Mouse (Mus musculus): ENCODE results near the gene Dusp27. TPM values are rescaled to one million over a fixed set of nuclear protein-coding genes. Genes with fewer than 3 reads are reported as not detected.

Dusp27 gene
- polyA plus RNA-seq, 1 experiment from 2014 or later = 38.2 TPM

GRCm38 (mm10) chr1:166117866-166118639 lies 9.7 kb downstream of the Dusp27 start:
- no peak for DNase-seq (ENCODE audit: low spot score)
- H3K27me3 ChIP-seq (ENCODE audit: insufficient read depth, poor library complexity, severe bottlenecking) = no peaks in the 10 kb centered on the region
- no peak overlapping the region for H3K27ac ChIP-seq
- H3K4me1 ChIP-seq = peaks cover 6% of the 10 kb centered on the region; the same call in 1 of the 2 replicates
- H3K36me3 ChIP-seq = peaks cover 60% of the 10 kb centered on the region
- no peaks in the 10 kb centered on the region for H3K9me3 ChIP-seq
- 78% methylated on average over 13 of the region's 13 CpGs for WGBS
- H3K4me3 ChIP-seq = no peak overlapping the region

- WGBS = 86% methylated on average over 4 of the region's 4 CpGs
- H3K36me3 ChIP-seq = peaks cover 69% of the 10 kb centered on the region
Measured at GRCm38 (mm10) chr1:166115719-166116118, 12.0 kb downstream of the Dusp27 start.

GRCm38 (mm10) chr1:166114986-166115385 lies 12.7 kb downstream of the Dusp27 start:
- no peak overlapping the region for H3K27ac ChIP-seq
- DNase-seq (ENCODE audit: low spot score) = no peak
- peaks cover 74% of the 10 kb centered on the region for H3K36me3 ChIP-seq
- no peaks in the 10 kb centered on the region for H3K27me3 ChIP-seq (ENCODE audit: insufficient read depth, poor library complexity, severe bottlenecking)
- H3K9me3 ChIP-seq = no peaks in the 10 kb centered on the region
- H3K4me3 ChIP-seq = no peak overlapping the region
- 67% methylated on average over 3 of the region's 3 CpGs for WGBS
- no peaks in the 10 kb centered on the region; the same call in 1 of the 2 replicates for H3K4me1 ChIP-seq

More at GRCm38 (mm10) chr1:166115719-166116118, 12.0 kb downstream of the Dusp27 start:
- no peak overlapping the region for H3K27ac ChIP-seq
- H3K9me3 ChIP-seq = no peaks in the 10 kb centered on the region
- H3K4me3 ChIP-seq = no peak overlapping the region
- no peaks in the 10 kb centered on the region; the same call in 1 of the 2 replicates for H3K4me1 ChIP-seq
- H3K27me3 ChIP-seq (ENCODE audit: insufficient read depth, poor library complexity, severe bottlenecking) = no peaks in the 10 kb centered on the region
- no peak for DNase-seq (ENCODE audit: low spot score)

GRCm38 (mm10) chr1:166105464-166105863 lies 22.3 kb downstream of the Dusp27 start:
- no peaks in the 10 kb centered on the region for H3K27me3 ChIP-seq (ENCODE audit: insufficient read depth, poor library complexity, severe bottlenecking)
- H3K4me3 ChIP-seq = no peak overlapping the region
- H3K9me3 ChIP-seq = no peaks in the 10 kb centered on the region
- H3K27ac ChIP-seq = no peak overlapping the region
- WGBS = 77% methylated on average over 6 of the region's 6 CpGs
- H3K36me3 ChIP-seq = peaks cover 94% of the 10 kb centered on the region
- DNase-seq (ENCODE audit: low spot score) = no peak
- H3K4me1 ChIP-seq = no peaks in the 10 kb centered on the region

GRCm38 (mm10) chr1:166104858-166105257 lies 22.9 kb downstream of the Dusp27 start:
- WGBS = 67% methylated on average over 3 of the region's 3 CpGs
- no peak for DNase-seq (ENCODE audit: low spot score)
- no peaks in the 10 kb centered on the region for H3K27me3 ChIP-seq (ENCODE audit: insufficient read depth, poor library complexity, severe bottlenecking)
- no peak overlapping the region for H3K27ac ChIP-seq
- H3K9me3 ChIP-seq = no peaks in the 10 kb centered on the region
- H3K36me3 ChIP-seq = peaks cover 94% of the 10 kb centered on the region
- no peaks in the 10 kb centered on the region for H3K4me1 ChIP-seq
- H3K4me3 ChIP-seq = no peak overlapping the region

- Histone ChIP-seq H3K4me3 (no peak overlapping the region), H3K9me3 (peaks cover 2% of the 10 kb centered on the region; the same call in 1 of the 2 replicates), H3K27ac (no peak overlapping the region), H3K4me1 (no peaks in the 10 kb centered on the region), H3K27me3 (ENCODE audit: insufficient read depth, poor library complexity, severe bottlenecking) (no peaks in the 10 kb centered on the region), H3K36me3 (peaks cover 95% of the 10 kb centered on the region)
- 68% methylated on average over 11 of the region's 11 CpGs for WGBS
- DNase-seq (ENCODE audit: low spot score) = no peak
Measured at GRCm38 (mm10) chr1:166102920-166103608, 24.7 kb downstream of the Dusp27 start.

- H3K4me1 ChIP-seq = no peaks in the 10 kb centered on the region
- no peak overlapping the region for H3K4me3 ChIP-seq
- no peak for DNase-seq (ENCODE audit: low spot score)
- peaks cover 66% of the 10 kb centered on the region for H3K36me3 ChIP-seq
- 91% methylated on average over 2 of the region's 2 CpGs for whole genome bisulfite sequencing
- H3K9me3 ChIP-seq = peaks cover 2% of the 10 kb centered on the region; the same call in 1 of the 2 replicates
- no peaks in the 10 kb centered on the region for H3K27me3 ChIP-seq (ENCODE audit: insufficient read depth, poor library complexity, severe bottlenecking)
- no peak overlapping the region for H3K27ac ChIP-seq
Measured at GRCm38 (mm10) chr1:166098120-166098519, 29.6 kb downstream of the Dusp27 start.

- Histone ChIP-seq H3K36me3 (peaks cover 33% of the 10 kb centered on the region), H3K27ac (no peak overlapping the region), H3K27me3 (ENCODE audit: insufficient read depth, poor library complexity, severe bottlenecking) (no peaks in the 10 kb centered on the region), H3K9me3 (peaks cover 2% of the 10 kb centered on the region; the same call in 1 of the 2 replicates), H3K4me3 (no peak overlapping the region), H3K4me1 (peaks cover 7% of the 10 kb centered on the region; the same call in 1 of the 2 replicates)
- DNase-seq (ENCODE audit: low spot score) = no peak
- WGBS = 68% methylated on average over 3 of the region's 3 CpGs
Measured at GRCm38 (mm10) chr1:166094462-166094861, 33.3 kb downstream of the Dusp27 start.

GRCm38 (mm10) chr1:166090306-166090705 lies 37.4 kb downstream of the Dusp27 start:
- no peaks in the 10 kb centered on the region for H3K27me3 ChIP-seq (ENCODE audit: insufficient read depth, poor library complexity, severe bottlenecking)
- peaks cover 8% of the 10 kb centered on the region; the same call in 1 of the 2 replicates for H3K4me1 ChIP-seq
- H3K9me3 ChIP-seq = no peaks in the 10 kb centered on the region
- no peak overlapping the region for H3K4me3 ChIP-seq
- DNase-seq (ENCODE audit: low spot score) = no peak
- no peak overlapping the region for H3K27ac ChIP-seq
- no peaks in the 10 kb centered on the region for H3K36me3 ChIP-seq
- WGBS = 91% methylated on average over 2 of the region's 2 CpGs

- WGBS = 46% methylated on average over 4 of the region's 4 CpGs
- H3K4me1 ChIP-seq = peaks cover 8% of the 10 kb centered on the region; the same call in 1 of the 2 replicates
Measured at GRCm38 (mm10) chr1:166089739-166090138, 38.0 kb downstream of the Dusp27 start.

GRCm38 (mm10) chr1:166089337-166089736 lies 38.4 kb downstream of the Dusp27 start:
- Histone ChIP-seq H3K9me3 (no peaks in the 10 kb centered on the region), H3K4me3 (no peak overlapping the region), H3K36me3 (no peaks in the 10 kb centered on the region), H3K27ac (no peak overlapping the region), H3K27me3 (ENCODE audit: insufficient read depth, poor library complexity, severe bottlenecking) (no peaks in the 10 kb centered on the region), H3K4me1 (peaks cover 8% of the 10 kb centered on the region; the same call in 1 of the 2 replicates)
- 59% methylated on average over 3 of the region's 3 CpGs for WGBS
- DNase-seq (ENCODE audit: low spot score) = no peak

More at GRCm38 (mm10) chr1:166089739-166090138, 38.0 kb downstream of the Dusp27 start:
- H3K27ac ChIP-seq = no peak overlapping the region
- H3K4me3 ChIP-seq = no peak overlapping the region
- H3K27me3 ChIP-seq (ENCODE audit: insufficient read depth, poor library complexity, severe bottlenecking) = no peaks in the 10 kb centered on the region
- H3K36me3 ChIP-seq = no peaks in the 10 kb centered on the region
- H3K9me3 ChIP-seq = no peaks in the 10 kb centered on the region
- DNase-seq (ENCODE audit: low spot score) = no peak

GRCm38 (mm10) chr1:166088446-166089170 lies 39.1 kb downstream of the Dusp27 start:
- H3K27me3 ChIP-seq (ENCODE audit: insufficient read depth, poor library complexity, severe bottlenecking) = no peaks in the 10 kb centered on the region
- DNase-seq (ENCODE audit: low spot score) = no peak
- no peaks in the 10 kb centered on the region for H3K36me3 ChIP-seq
- no peak overlapping the region for H3K27ac ChIP-seq
- H3K4me3 ChIP-seq = no peak overlapping the region
- peaks cover 8% of the 10 kb centered on the region; the same call in 1 of the 2 replicates for H3K4me1 ChIP-seq
- no peaks in the 10 kb centered on the region for H3K9me3 ChIP-seq
- 79% methylated on average over 19 of the region's 19 CpGs for WGBS

All from heart, embryonic 10.5 days (tissue).